Comparison of ENCODE assay signal across 13 mouse cellular contexts in genomic region chr6:88727490-88727889, GRCm38 (mm10). TPM values are rescaled to one million over a fixed set of nuclear protein-coding genes. Genes with fewer than 3 reads are reported as not detected.
DNase-seq lines count a peak whose midpoint lies in the region; ATAC-seq and TF ChIP-seq lines count a peak whose summit lies in the region.
"Had no signal": no experiment of that assay in that cellular context is flagged by ENCODE, and none has a peak within 500 bp of the region (broad histone marks: within the 10 kb centered on the region; RNA-seq: fewer than 3 reads in every experiment).

No protein-coding gene starts in this region.

- dilution Hi-C loops in CH12.LX (cut with MboI; ENCODE audit: extremely low pct_ligation_motif_present, extremely low pct_unique_long_range_greater_than_20kb, low sequenced_read_pairs) = no loop called here

- peak overlapping the region; percentile 42 for H3K4me2 ChIP-seq in CH12.LX (ENCODE audit: insufficient read depth, low read depth, poor library complexity, severe bottlenecking)
- peak overlapping the region; percentile 74 for H3K4me2 ChIP-seq in liver, embryonic 13.5 days
- H3K4me2 ChIP-seq: heart, embryonic 12.5 days; hindbrain, embryonic 12.5 days had no signal

- H3K9ac ChIP-seq in CH12.LX (ENCODE audit: insufficient read depth, low read depth) = no peak overlapping the region
- peak overlapping the region; percentile 96 for H3K9ac ChIP-seq in liver, embryonic 13.5 days
- H3K9ac ChIP-seq: heart, embryonic 12.5 days; hindbrain, embryonic 12.5 days had no signal

- H3K36me3 ChIP-seq in CH12.LX (replicated peaks in 1 of 2; ENCODE audit: control insufficient read depth in 1 of 2, insufficient read depth in 1 of 2, low read length in 1 of 2) = peaks cover 33 to 57% of the 10 kb centered on the region in 2 experiments
- H3K36me3 ChIP-seq in liver, embryonic 13.5 days = peaks cover 43% of the 10 kb centered on the region
- H3K36me3 ChIP-seq: forebrain, embryonic 10.5 days; heart, embryonic 12.5 days; hindbrain, embryonic 12.5 days had no signal

- in situ Hi-C loops in CH12.LX (cut with MboI; ENCODE audit: low pct_ligation_motif_present, low pct_unique_long_range_greater_than_20kb, low sequenced_read_pairs) = no loop called here

- peaks cover 43 to 81% of the 10 kb centered on the region in 2 experiments for H3K4me1 ChIP-seq in CH12.LX (ENCODE audit: control insufficient read depth in 1 of 2, insufficient read depth in 2 of 2)
- peaks cover 92% of the 10 kb centered on the region for H3K4me1 ChIP-seq in liver, embryonic 13.5 days (replicated peaks)

- H3K79me2 ChIP-seq in CH12.LX (replicated peaks; ENCODE audit: control insufficient read depth, extremely low read depth, insufficient read depth, poor library complexity, severe bottlenecking) = peaks cover 52% of the 10 kb centered on the region

- H3K27ac ChIP-seq in CH12.LX (ENCODE audit: insufficient read depth, low read depth) = peak overlapping the region; percentile 10
- peak overlapping the region; percentile 98 for H3K27ac ChIP-seq in liver, embryonic 13.5 days
- H3K27ac ChIP-seq: forebrain, embryonic 10.5 days; hindbrain, embryonic 12.5 days had no signal

- TF ChIP-seq CTCF in CH12.LX (conservative IDR thresholded peaks at IDR 0.05 in 1 of 2, IDR thresholded peaks at IDR 0.05 in 1 of 2; ENCODE audit: low read depth in 2 of 2, low read length in 2 of 2) = no peak

- TF ChIP-seq POLR2A in CH12.LX (IDR thresholded peaks at IDR 0.05; ENCODE audit: low read depth, low read length) = no peak; the same call in 1 of the 2 replicates

- H3K4me3 ChIP-seq in CH12.LX (replicated peaks in 1 of 3; ENCODE audit: low read depth in 2 of 3, low read length in 2 of 3, poor library complexity in 1 of 3) = no peak overlapping the region
- peak overlapping the region; percentile 88; the same call in 1 of the 2 replicates for H3K4me3 ChIP-seq in liver, embryonic 13.5 days (replicated peaks)
- H3K4me3 ChIP-seq: forebrain, embryonic 10.5 days; heart, embryonic 12.5 days; hindbrain, embryonic 12.5 days had no signal

- no peak for TF ChIP-seq RAD21 in CH12.LX (IDR thresholded peaks at IDR 0.05; ENCODE audit: low read depth, low read length)

- no peak for TF ChIP-seq EP300 in CH12.LX (IDR thresholded peaks at IDR 0.05; ENCODE audit: low read length)

- H3K27me3 ChIP-seq in CH12.LX (replicated peaks) = no peaks in the 10 kb centered on the region
- peaks cover 6% of the 10 kb centered on the region; the same call in 1 of the 2 replicates for H3K27me3 ChIP-seq in liver, embryonic 13.5 days

- no peak for ATAC-seq in liver, embryonic 13.5 days (ENCODE audit: low read depth)
- ATAC-seq: midbrain, embryonic 16.5 days had no signal

- peak; percentile 11 for DNase-seq in kidney, adult 18-20 months
- no peak for DNase-seq in kidney, adult 11 months
- DNase-seq in CH12.LX (ENCODE audit: extremely low read depth) = no peak
- peak; percentile 59 for DNase-seq in adipocyte (ENCODE audit: low spot score)
- no peak for DNase-seq in liver, embryonic 13.5 days
- no peak for DNase-seq in urinary bladder, postnatal 10 days (ENCODE audit: low spot score)
- DNase-seq in embryo, embryonic 10.5 days (ENCODE audit: low spot score) = no peak
- DNase-seq: gastrocnemius, postnatal 10 days; right cerebral cortex, postnatal 4 days had no signal

- WGBS in liver, embryonic 13.5 days (ENCODE audit: insufficient replicate concordance) = 86% methylated on average over 5 of the region's 5 CpGs

- no peaks in the 10 kb centered on the region for H3K9me3 ChIP-seq in CH12.LX (replicated peaks; ENCODE audit: low read length)
- no peaks in the 10 kb centered on the region for H3K9me3 ChIP-seq in liver, embryonic 13.5 days (replicated peaks)
- H3K9me3 ChIP-seq: forebrain, embryonic 10.5 days; heart, embryonic 12.5 days; hindbrain, embryonic 12.5 days had no signal

TF ChIP-seq in CH12.LX, 34 proteins besides CTCF, POLR2A, EP300 and RAD21:
- no peak for TF ChIP-seq RCOR1 (conservative IDR thresholded peaks at IDR 0.05; ENCODE audit: low read depth, low read length)
TF ChIP-seq in CH12.LX: peak in this region for 0.

RNA-seq across cellular contexts. Expression of gene Mgll, which starts 3.3 kb away (rescaled TPM):
- total RNA-seq in CH12.LX (2012; rRNA removed) = 81.1 and 95.6 TPM in 2 replicates
- total RNA-seq in CH12.LX (2014; rRNA removed) = 57.7 and 60.8 TPM in 2 replicates
- 66.6 and 76.5 TPM in 2 replicates for polyA plus RNA-seq in CH12.LX (2012; ENCODE audit: insufficient read length, low read depth)
- 66.8 and 68.8 TPM in 2 replicates for polyA plus RNA-seq in liver, embryonic 13.5 days (2015; fragmentation: Nextera tagmentation; extraction: Ambion mirVana)

Comparison
In these comparisons a context has a peak if more than half of its experiments do, and no peak if none do; other contexts are left out.
1. DNase-seq: peak in kidney, adult 18-20 months (single experiment) and adipocyte (single experiment); none in kidney, adult 11 months (single experiment), CH12.LX (single experiment), liver, embryonic 13.5 days (single experiment), urinary bladder, postnatal 10 days (single experiment) and embryo, embryonic 10.5 days (single experiment).